Mouse (Mus musculus) kidney, adult 2 months (tissue): ENCODE results near the gene Aebp2. TPM values are rescaled to one million over a fixed set of nuclear protein-coding genes. Genes with fewer than 3 reads are reported as not detected.

Experiments used
- DNase-seq: peaks from one replicate; pipeline ENCODE4 v3.0.0; 2021
- H3K27ac ChIP-seq: fragments of 200-500 bp; 2 replicates; pipeline ENCODE4 v1.5.1; 2012; ENCODE audit warnings: low read depth, low read length, control low read depth, inconsistent platforms; ENCODE audit not compliant: insufficient read depth
- H3K27me3 ChIP-seq: fragments of 200-500 bp; replicated peaks from 2 replicates; pipeline ENCODE4 v1.6.1; 2012; ENCODE audit warnings: mild to moderate bottlenecking, moderate library complexity, low read length, inconsistent platforms; ENCODE audit not compliant: control insufficient read depth, insufficient read depth
- H3K36me3 ChIP-seq: fragments of 200-500 bp; 2 replicates; pipeline ENCODE4 v1.6.1; 2012; ENCODE audit warnings: mild to moderate bottlenecking, moderate library complexity, low read length, inconsistent platforms; ENCODE audit not compliant: control insufficient read depth, insufficient read depth
- H3K4me1 ChIP-seq: fragments of 200-500 bp; 2 replicates; pipeline ENCODE4 v1.6.1; 2011; ENCODE audit warnings: low read length; ENCODE audit not compliant: control insufficient read depth, insufficient read depth
- H3K4me3 ChIP-seq: fragments of 200-500 bp; 2 replicates; pipeline ENCODE4 v1.5.1; 2011; ENCODE audit warnings: mild to moderate bottlenecking, low read depth, low read length, control low read depth; ENCODE audit not compliant: insufficient read depth
- CTCF ChIP-seq: fragments of 200-500 bp; conservative IDR thresholded peaks from 2 replicates; pipeline ENCODE4 v1.5.1; 2011; ENCODE audit warnings: low read depth, mild to moderate bottlenecking, control low read depth, low read length, moderate library complexity, mixed read lengths; ENCODE audit not compliant: insufficient read depth, insufficient read length
- POLR2A ChIP-seq: fragments of 200-500 bp; IDR thresholded peaks from one replicate; pipeline ENCODE4 v1.6.1; 2011; ENCODE audit warnings: low read depth, low read length, control low read depth
- WGBS: fragments of 180-500 bp; shearing (Covaris S2); methylation state at CpG from one replicate; pipeline ENCODE4 v1.1.7; 2018; 5-methylcytosine and 5-hydroxymethylcytosine counted together
- polyA plus RNA-seq: library from polyadenylated mRNA; depleted of rRNA; stranded (reverse); fragments of >200 nt; gene quantifications from 2 replicates; pipeline ENCODE4 v1.2.3, GENCODE M21; 2012

Aebp2 gene
- polyA plus RNA-seq, 1 experiment: 23.9 TPM

DNA sequence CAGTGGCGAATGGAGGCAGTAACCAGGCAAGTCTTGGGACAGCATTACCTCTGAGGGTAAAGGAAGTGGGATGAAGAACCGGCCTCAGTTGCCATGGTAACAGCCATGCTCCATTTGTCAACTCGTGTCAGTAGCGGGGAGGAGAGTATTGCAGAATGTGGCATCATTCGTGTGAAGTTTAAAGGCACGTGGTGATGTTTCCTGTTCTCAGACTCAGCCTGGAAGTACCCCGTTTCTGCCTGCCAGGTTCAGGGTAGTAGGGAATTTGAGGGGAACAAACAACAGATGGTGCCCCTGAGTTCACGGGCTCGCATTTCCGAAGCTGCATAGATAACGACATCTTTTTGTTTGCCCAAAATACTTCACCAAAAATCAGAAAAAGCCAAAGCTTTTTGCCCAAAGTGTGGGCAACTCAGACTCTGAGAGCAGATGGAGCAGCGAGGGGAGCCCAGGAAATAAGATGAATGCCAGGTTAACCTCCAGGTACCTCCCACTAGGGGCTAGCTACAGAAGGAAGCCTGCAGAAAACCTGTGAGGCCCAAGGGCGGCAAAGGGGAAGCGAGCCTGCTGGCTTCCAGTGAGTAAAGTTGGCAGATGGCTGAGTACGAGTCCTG is 56.3 kb downstream of the Aebp2 start:
- no peaks in the 10 kb centered on the region for H3K36me3 ChIP-seq
- DNase-seq: peak; percentile 59
- H3K27ac ChIP-seq: no peak overlapping the region
- 23% methylated on average over 15 of the region's 15 CpGs for WGBS
- H3K4me1 ChIP-seq: 0 out of 2 replicates have a peak, but pooled peaks cover 4% of the 10 kb centered on the region
- H3K4me3 ChIP-seq: no peak overlapping the region
- no peak for TF ChIP-seq CTCF
- TF ChIP-seq POLR2A: no peak
- H3K27me3 ChIP-seq: no peaks in the 10 kb centered on the region

DNA sequence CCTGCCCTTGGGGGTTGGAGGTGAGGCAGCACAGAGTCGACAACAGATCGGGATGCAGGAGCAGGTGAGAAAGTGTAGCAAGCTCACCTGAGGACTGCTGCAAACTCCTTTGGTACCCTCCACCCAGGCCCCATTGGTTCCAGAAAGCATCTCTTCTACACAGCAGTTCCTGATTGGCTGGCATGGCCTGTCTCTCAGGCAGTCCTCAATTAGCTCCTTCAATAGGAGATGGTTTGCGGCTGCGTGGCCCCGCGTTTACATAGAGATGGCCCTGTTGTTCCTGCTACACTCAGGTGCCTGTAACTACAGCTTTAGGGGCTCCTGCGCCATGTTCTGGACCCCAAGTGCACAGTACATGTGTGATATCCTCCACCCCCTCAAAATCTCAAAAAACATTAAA is 58.2 kb downstream of the Aebp2 start:
- no peak overlapping the region for H3K27ac ChIP-seq
- H3K4me1 ChIP-seq: 0 out of 2 replicates have a peak, but pooled peaks cover 4% of the 10 kb centered on the region
- whole genome bisulfite sequencing: 89% methylated on average over 7 of the region's 7 CpGs
- TF ChIP-seq POLR2A: no peak
- no peaks in the 10 kb centered on the region for H3K27me3 ChIP-seq
- no peak for DNase-seq
- H3K4me3 ChIP-seq: no peak overlapping the region
- no peaks in the 10 kb centered on the region for H3K36me3 ChIP-seq

DNA sequence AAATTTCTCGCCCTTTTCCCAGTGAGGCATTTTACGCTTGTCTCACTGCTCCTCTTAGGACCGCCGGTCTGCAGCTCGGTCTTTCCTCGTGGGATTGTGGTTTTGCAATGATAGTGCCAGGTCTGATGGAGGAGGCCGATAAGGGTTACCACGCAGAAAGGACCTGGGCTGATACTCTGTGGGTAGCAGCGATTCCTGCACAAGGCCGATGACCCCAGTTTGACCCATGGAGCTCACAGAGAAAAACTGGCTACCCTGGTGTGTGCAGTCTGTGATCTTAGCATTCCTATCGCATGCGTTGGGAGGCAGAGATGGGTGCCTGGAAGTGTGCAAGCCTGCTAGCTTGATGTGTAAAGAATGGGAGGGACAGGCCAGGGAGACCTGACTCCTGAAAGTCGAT is 60.4 kb downstream of the Aebp2 start:
- H3K27ac ChIP-seq: no peak overlapping the region
- no peak for DNase-seq

DNA sequence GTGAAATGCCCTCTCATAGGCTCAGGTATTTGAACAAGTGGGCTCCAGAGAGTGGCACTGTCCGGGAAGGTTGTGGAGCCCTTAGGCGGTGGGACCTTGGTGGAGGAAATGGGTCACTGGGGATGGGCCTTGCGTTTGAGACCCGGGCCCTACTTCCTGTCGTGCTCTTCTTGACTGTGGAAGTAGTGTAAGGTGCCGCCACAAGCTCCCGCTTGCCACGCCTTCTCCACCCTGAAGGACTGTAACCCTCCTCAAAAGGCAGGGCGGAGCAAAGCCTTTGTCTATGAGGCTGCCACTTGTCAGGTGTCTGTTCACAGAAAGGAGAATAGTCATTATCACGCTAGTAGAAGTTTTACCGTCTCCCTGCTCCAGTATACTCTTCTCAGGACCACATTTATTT is 61.9 kb downstream of the Aebp2 start:
- no peak for DNase-seq

More for the DNA sequence above, 60.4 kb downstream of the Aebp2 start:
- Histone ChIP-seq H3K36me3 (no peaks in the 10 kb centered on the region), H3K4me1 (no peaks in the 10 kb centered on the region), H3K27me3 (no peaks in the 10 kb centered on the region), H3K4me3 (no peak overlapping the region)
- TF ChIP-seq POLR2A: no peak
- TF ChIP-seq CTCF: no peak
- WGBS: 62% methylated on average over 13 of the region's 13 CpGs

DNA sequence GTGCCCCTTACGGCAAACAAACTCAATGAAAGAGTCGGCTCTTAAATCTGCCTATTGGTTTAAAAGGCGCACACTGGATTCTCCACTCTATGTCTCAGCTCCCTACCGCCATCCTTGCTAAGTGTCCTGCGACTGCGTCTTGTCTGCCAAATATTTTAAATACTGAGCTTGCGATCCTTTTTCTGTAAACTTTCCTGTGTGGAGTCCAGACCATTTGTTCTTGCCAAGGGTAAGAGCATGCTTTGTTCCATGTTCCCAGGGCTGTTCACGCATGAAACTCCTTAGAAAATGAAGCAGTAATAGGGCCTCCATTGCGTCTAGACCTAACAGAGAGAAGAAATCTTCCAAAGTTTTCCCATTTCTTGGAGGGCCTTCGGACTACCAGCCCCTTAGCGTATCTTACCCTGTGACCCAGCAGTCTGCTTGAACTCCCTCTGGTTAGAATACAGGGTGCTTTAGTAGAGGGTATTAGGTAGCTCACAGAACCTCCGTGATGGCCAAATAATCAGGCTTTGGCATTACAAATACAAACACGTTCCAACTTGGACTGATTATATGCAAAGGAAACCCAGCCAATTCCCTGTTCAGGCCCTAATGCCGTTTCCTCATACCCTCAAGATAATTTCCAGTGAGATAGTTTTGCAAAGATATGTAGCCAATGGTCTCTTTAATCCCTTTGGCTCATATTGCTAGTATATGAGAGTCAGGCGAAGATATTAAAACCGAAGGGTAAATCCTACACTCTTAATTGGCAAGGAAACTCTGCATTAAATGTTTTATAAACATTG is 67.3 kb downstream of the Aebp2 start:
- Histone ChIP-seq H3K36me3 (no peaks in the 10 kb centered on the region), H3K27ac (no peak overlapping the region), H3K4me3 (no peak overlapping the region), H3K4me1 (no peaks in the 10 kb centered on the region), H3K27me3 (no peaks in the 10 kb centered on the region)
- 85% methylated on average over 16 of the region's 16 CpGs for WGBS
- TF ChIP-seq POLR2A (no peak), CTCF (no peak)
- no peak for DNase-seq

More for the DNA sequence above, 61.9 kb downstream of the Aebp2 start:
- Histone ChIP-seq H3K27ac (no peak overlapping the region), H3K27me3 (no peaks in the 10 kb centered on the region), H3K36me3 (no peaks in the 10 kb centered on the region), H3K4me1 (no peaks in the 10 kb centered on the region), H3K4me3 (no peak overlapping the region)
- TF ChIP-seq POLR2A: no peak
- 95% methylated on average over 11 of the region's 11 CpGs for WGBS

DNA sequence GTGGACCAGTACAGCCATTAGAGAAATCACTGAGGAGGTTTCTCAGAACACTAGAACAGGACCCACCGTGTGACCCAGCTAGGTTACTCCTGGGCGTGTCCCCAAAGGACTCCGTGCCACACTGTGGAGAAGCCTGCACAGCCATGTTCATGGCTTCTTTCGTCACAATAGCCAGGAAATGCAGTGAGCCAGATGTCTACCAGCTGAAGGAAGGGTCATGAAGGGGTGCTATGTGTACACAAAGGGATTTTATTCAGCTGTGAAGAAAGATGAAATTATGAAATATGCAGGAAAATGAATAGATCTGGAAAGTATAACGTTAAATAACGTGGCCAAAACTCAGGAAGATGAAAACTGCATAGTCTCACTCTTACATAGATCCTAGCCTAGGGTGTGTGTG is 69.7 kb downstream of the Aebp2 start:
- DNase-seq: no peak
- no peaks in the 10 kb centered on the region for H3K4me1 ChIP-seq
- TF ChIP-seq CTCF (no peak), POLR2A (no peak)
- H3K4me3 ChIP-seq: no peak overlapping the region
- H3K27me3 ChIP-seq: no peaks in the 10 kb centered on the region
- 78% methylated on average over 6 of the region's 6 CpGs for WGBS
- H3K27ac ChIP-seq: no peak overlapping the region
- H3K36me3 ChIP-seq: no peaks in the 10 kb centered on the region

DNA sequence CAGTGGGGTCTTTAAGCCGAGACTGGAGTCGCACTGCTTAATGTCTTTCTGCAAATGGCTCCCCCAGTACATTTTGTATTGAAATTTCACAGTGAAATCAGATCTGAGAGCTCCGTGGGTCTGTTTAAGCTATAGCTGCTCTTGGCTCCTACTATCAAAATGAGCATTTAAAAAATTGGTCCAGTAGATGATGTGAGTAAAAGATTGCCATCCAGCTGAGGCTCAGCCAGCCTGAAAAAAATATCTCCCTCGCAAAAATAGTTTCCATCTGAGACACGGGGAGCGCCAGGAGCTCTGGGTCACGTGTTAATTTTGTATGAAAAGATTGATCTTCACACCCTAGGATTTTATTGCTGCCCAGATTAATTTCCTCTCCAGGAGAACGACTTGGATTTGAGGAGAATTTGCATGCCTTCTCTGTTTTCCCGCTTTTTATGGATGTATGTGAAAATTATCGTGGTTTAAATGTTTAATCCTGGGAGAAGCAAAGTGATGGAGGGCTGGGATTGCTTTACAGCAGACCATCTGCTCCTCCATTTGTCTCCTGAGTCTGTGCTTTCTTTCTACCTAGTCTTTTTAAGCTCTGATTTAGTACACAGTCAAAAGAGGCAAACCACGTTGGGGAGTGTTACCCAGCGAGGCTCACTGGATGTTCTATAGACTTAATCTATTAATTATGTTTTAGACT is 73.9 kb downstream of the Aebp2 start:
- H3K36me3 ChIP-seq: no peaks in the 10 kb centered on the region
- no peak for DNase-seq
- H3K27me3 ChIP-seq: no peaks in the 10 kb centered on the region
- no peaks in the 10 kb centered on the region for H3K4me1 ChIP-seq
- no peak overlapping the region for H3K4me3 ChIP-seq
- no peak overlapping the region for H3K27ac ChIP-seq
- WGBS: 45% methylated on average over 12 of the region's 12 CpGs
- TF ChIP-seq CTCF (no peak), POLR2A (no peak)
